Mouse (Mus musculus) limb, embryonic 10.5 days (tissue): Measurements from ENCODE around the gene Kcne1. TPM values are rescaled to one million over a fixed set of nuclear protein-coding genes. Genes with fewer than 3 reads are reported as not detected.
A peak's percentile ranks its signal among the peaks of the same experiment; 100 is the strongest.

Experiments
- DNase-seq: peaks from one replicate; pipeline ENCODE4 v3.0.0-alpha.2; 2017; ENCODE audit warnings: low spot score
- H3K27ac ChIP-seq: fragments of 300-500 bp; sonication (generic); 2 replicates; pipeline ENCODE4 v1.5.1; 2016; ENCODE audit warnings: mild to moderate bottlenecking
- H3K27me3 ChIP-seq: fragments of 300-500 bp; sonication (generic); 2 replicates; pipeline ENCODE4 v1.6.1; 2016; ENCODE audit warnings: low read depth, mild to moderate bottlenecking; ENCODE audit not compliant: poor library complexity, severe bottlenecking
- H3K36me3 ChIP-seq: fragments of 300-500 bp; sonication (generic); 2 replicates; pipeline ENCODE4 v1.6.1; 2016; ENCODE audit warnings: mild to moderate bottlenecking, moderate library complexity
- H3K4me1 ChIP-seq: fragments of 300-500 bp; sonication (generic); 2 replicates; pipeline ENCODE4 v1.6.1; 2016
- H3K4me3 ChIP-seq: fragments of 300-500 bp; sonication (generic); 2 replicates; pipeline ENCODE4 v1.5.1; 2016; ENCODE audit warnings: mild to moderate bottlenecking, moderate library complexity
- H3K9me3 ChIP-seq: fragments of 300-500 bp; sonication (generic); replicated peaks from 2 replicates; pipeline ENCODE4 v1.6.1; 2016; ENCODE audit warnings: mild to moderate bottlenecking
- WGBS: fragments of 180-500 bp; shearing (Covaris S2); methylation state at CpG from one replicate; pipeline ENCODE4 v1.1.7; 2016; 5-methylcytosine and 5-hydroxymethylcytosine counted together
- polyA plus RNA-seq: library from polyadenylated mRNA; unstranded; fragments of >200 nt; fragmentation: Nextera tagmentation; extraction: Ambion mirVana; gene quantifications from 2 replicates; pipeline ENCODE4 v1.2.1, GENCODE M21; 2016

Gene Kcne1
- polyA plus RNA-seq, 1 experiment from 2014 or later = 0.05 TPM

GRCm38 (mm10) chr16:92353295-92353694 lies 6.0 kb downstream of the Kcne1 start:
- Histone ChIP-seq H3K27ac (peak overlapping the region; percentile 58), H3K4me3 (no peak overlapping the region), H3K9me3 (no peaks in the 10 kb centered on the region), H3K4me1 (peaks cover 37% of the 10 kb centered on the region), H3K36me3 (no peaks in the 10 kb centered on the region), H3K27me3 (peaks cover 26% of the 10 kb centered on the region; the same call in 1 of the 2 replicates)
- DNase-seq = no peak
- WGBS = 85% methylated on average over 12 of the region's 12 CpGs

DNA sequence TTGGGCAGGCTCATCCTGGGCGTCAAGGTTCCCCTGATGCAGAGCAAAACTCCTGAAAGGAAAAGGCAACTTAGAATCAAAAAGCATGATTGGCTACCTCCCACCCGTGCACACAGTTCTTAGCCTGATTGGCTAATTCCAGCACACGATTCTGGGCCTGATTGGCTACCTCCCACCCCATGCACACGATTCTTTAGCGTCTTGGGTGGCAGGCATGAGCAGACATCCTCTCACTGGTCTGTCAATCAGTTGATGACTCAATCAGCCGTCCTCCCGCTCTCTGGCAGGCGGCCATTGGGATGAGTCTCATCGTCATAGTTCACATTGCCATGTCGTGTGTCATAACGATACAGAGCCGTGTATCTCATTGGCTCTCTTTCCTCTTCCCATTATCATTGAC lies 10.3 kb downstream of the Kcne1 start:
- no peak overlapping the region for H3K27ac ChIP-seq
- no peaks in the 10 kb centered on the region for H3K36me3 ChIP-seq
- no peak for DNase-seq
- H3K9me3 ChIP-seq = no peaks in the 10 kb centered on the region
- WGBS = 90% methylated on average over 12 of the region's 12 CpGs
- H3K4me1 ChIP-seq = peaks cover 12% of the 10 kb centered on the region
- H3K4me3 ChIP-seq = no peak overlapping the region
- peaks cover 5% of the 10 kb centered on the region; the same call in 1 of the 2 replicates for H3K27me3 ChIP-seq

DNA sequence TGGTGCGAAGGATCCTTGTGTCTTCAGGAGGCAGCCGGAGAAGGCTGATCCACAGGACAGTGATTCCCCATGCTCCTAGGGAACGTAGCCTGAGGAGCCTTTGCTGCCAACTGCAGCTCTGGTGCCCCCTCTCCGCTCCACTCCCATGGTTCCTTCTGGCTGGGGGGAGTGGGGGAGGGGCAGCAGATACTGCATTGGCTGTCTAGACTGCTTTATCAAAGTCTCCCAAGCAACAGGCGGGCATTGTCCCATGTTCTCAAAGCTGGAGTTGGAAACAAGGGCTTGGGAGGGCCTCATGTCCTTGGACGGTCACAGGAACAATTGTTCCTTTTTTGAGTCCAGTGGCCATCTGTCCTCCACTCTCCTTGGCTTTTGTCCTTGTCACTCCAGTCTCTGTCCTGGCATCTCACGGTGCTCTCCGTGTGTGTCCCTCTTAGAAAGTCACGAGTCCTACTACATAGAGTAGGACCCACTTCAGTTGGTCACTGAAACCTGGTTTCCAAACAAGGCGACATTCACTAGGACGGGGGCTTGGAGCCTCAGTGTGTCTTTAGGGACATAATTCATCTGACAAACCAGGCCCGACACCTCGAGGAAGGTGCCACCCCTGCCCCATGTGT lies 12.9 kb downstream of the Kcne1 start:
- Histone ChIP-seq H3K27me3 (no peaks in the 10 kb centered on the region), H3K4me1 (peaks cover 5% of the 10 kb centered on the region), H3K9me3 (no peaks in the 10 kb centered on the region), H3K4me3 (no peak overlapping the region), H3K36me3 (no peaks in the 10 kb centered on the region), H3K27ac (no peak overlapping the region)
- WGBS = 80% methylated on average over 13 of the region's 13 CpGs
- DNase-seq = no peak

GRCm38 (mm10) chr16:92345177-92345576 lies 14.1 kb downstream of the Kcne1 start:
- Histone ChIP-seq H3K9me3 (no peaks in the 10 kb centered on the region), H3K36me3 (no peaks in the 10 kb centered on the region), H3K4me1 (peaks cover 17% of the 10 kb centered on the region), H3K27ac (0 out of 2 replicates have a peak overlapping the region, but pooled peaks have one; percentile 36), H3K4me3 (no peak overlapping the region), H3K27me3 (no peaks in the 10 kb centered on the region)
- WGBS = 71% methylated on average over 11 of the region's 11 CpGs
- no peak for DNase-seq

- no peaks in the 10 kb centered on the region for H3K36me3 ChIP-seq
- H3K4me3 ChIP-seq = peak overlapping the region; percentile 17; the same call in 1 of the 2 replicates
- no peak overlapping the region for H3K27ac ChIP-seq
- no peaks in the 10 kb centered on the region for H3K9me3 ChIP-seq
- H3K4me1 ChIP-seq = peaks cover 18% of the 10 kb centered on the region
- 33% methylated on average over 27 of the region's 27 CpGs for WGBS
- H3K27me3 ChIP-seq = 0 out of 2 replicates have a peak, but pooled peaks cover 4% of the 10 kb centered on the region
- DNase-seq = peak; percentile 82
These were observed 18.4 kb downstream of the Kcne1 start for GRCm38 (mm10) chr16:92340612-92341511.

DNA sequence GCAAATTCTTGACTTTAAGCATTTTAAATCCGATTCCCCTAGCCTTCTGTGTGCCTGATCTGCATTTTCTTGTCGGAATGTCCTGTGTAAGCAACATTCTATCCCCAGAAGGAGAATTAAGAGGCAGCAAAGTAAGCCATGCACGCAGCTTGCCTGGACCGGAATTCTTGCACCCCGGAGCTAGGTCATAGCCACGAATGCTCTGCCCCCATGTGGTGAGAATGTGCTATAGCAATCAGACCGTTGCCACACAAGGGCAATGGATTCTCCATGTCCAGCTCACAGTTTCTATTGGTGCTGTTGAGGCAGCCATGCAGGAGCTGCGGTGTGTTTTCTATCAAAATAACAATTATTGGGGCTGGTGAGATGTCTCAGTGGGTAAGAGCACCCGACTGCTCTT lies 23.0 kb downstream of the Kcne1 start:
- Histone ChIP-seq H3K27me3 (peaks cover 18% of the 10 kb centered on the region; the same call in 1 of the 2 replicates), H3K4me3 (no peak overlapping the region), H3K9me3 (no peaks in the 10 kb centered on the region), H3K27ac (no peak overlapping the region), H3K36me3 (no peaks in the 10 kb centered on the region), H3K4me1 (peaks cover 30% of the 10 kb centered on the region)
- 11% methylated on average over 9 of the region's 9 CpGs for WGBS
- peak; percentile 84 for DNase-seq

DNA sequence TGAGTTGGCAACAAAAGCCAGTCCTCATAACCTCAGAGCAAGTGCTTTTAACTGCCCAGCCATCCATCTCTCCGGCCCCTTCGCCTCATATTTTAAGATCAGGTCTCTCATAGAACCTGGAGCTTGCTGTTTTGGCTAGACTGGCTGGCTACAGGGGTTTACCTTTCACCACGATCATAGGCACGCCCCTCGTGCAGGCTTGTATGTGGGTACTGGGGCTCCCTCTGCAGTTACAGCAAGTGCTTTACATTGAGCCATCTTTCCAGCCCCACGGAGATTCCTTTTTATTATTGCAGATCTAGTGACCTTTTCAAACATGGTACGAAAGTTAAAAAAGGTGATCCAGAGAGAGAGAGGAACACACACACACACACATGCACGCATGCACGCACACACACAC lies 24.7 kb downstream of the Kcne1 start:
- no peak for DNase-seq
- 65% methylated on average over 9 of the region's 9 CpGs for WGBS
- Histone ChIP-seq H3K4me3 (no peak overlapping the region), H3K36me3 (no peaks in the 10 kb centered on the region), H3K27ac (no peak overlapping the region), H3K9me3 (no peaks in the 10 kb centered on the region), H3K27me3 (peaks cover 16% of the 10 kb centered on the region; the same call in 1 of the 2 replicates), H3K4me1 (peaks cover 20% of the 10 kb centered on the region)

GRCm38 (mm10) chr16:92330966-92331365 lies 28.3 kb downstream of the Kcne1 start:
- H3K4me3 ChIP-seq = no peak overlapping the region

GRCm38 (mm10) chr16:92327911-92328310 lies 31.4 kb downstream of the Kcne1 start:
- 88% methylated on average over 10 of the region's 10 CpGs for WGBS
- H3K4me3 ChIP-seq = no peak overlapping the region
- no peak overlapping the region for H3K27ac ChIP-seq
- H3K27me3 ChIP-seq = no peaks in the 10 kb centered on the region
- no peaks in the 10 kb centered on the region for H3K9me3 ChIP-seq
- H3K4me1 ChIP-seq = peaks cover 34% of the 10 kb centered on the region
- DNase-seq = no peak
- H3K36me3 ChIP-seq = no peaks in the 10 kb centered on the region

More at GRCm38 (mm10) chr16:92330966-92331365, 28.3 kb downstream of the Kcne1 start:
- no peaks in the 10 kb centered on the region for H3K9me3 ChIP-seq
- DNase-seq = no peak
- no peak overlapping the region for H3K27ac ChIP-seq
- H3K27me3 ChIP-seq = peaks cover 15% of the 10 kb centered on the region; the same call in 1 of the 2 replicates
- H3K36me3 ChIP-seq = no peaks in the 10 kb centered on the region
- WGBS = 73% methylated on average over 5 of the region's 5 CpGs
- peaks cover 23% of the 10 kb centered on the region for H3K4me1 ChIP-seq

GRCm38 (mm10) chr16:92325062-92325406 lies 34.2 kb downstream of the Kcne1 start:
- WGBS = 61% methylated on average over 1 of the region's 1 CpGs
- DNase-seq = no peak
- no peak overlapping the region for H3K27ac ChIP-seq

GRCm38 (mm10) chr16:92324309-92325061 lies 34.8 kb downstream of the Kcne1 start:
- Histone ChIP-seq H3K4me1 (peaks cover 21% of the 10 kb centered on the region), H3K27me3 (no peaks in the 10 kb centered on the region), H3K27ac (no peak overlapping the region), H3K9me3 (no peaks in the 10 kb centered on the region), H3K36me3 (no peaks in the 10 kb centered on the region), H3K4me3 (no peak overlapping the region)
- DNase-seq = no peak
- WGBS = 68% methylated on average over 7 of the region's 7 CpGs

More at GRCm38 (mm10) chr16:92325062-92325406, 34.2 kb downstream of the Kcne1 start:
- no peaks in the 10 kb centered on the region for H3K27me3 ChIP-seq
- no peak overlapping the region for H3K4me3 ChIP-seq
- H3K36me3 ChIP-seq = no peaks in the 10 kb centered on the region
- no peaks in the 10 kb centered on the region for H3K9me3 ChIP-seq
- H3K4me1 ChIP-seq = peaks cover 23% of the 10 kb centered on the region

- Histone ChIP-seq H3K9me3 (no peaks in the 10 kb centered on the region), H3K4me3 (no peak within 1 kb of the TSS), H3K4me1 (peaks cover 20% of the 10 kb centered on the region), H3K36me3 (no peaks in the 10 kb centered on the region; the same call in 1 of the 2 replicates), H3K27ac (no peak within 1 kb of the TSS), H3K27me3 (no peaks in the 10 kb centered on the region)
- DNase-seq = no peak
- WGBS = 92% methylated on average over 8 of the region's 8 CpGs
These were observed 37.9 kb downstream of the Kcne1 start, which contains the start of gene Fam243 for GRCm38 (mm10) chr16:92321341-92321740. Fam243 (minus strand) TSS chr16:92321441.
